Mouse (Mus musculus) limb, embryonic 13.5 days (tissue): ENCODE results near the gene Adnp. TPM values are rescaled to one million over a fixed set of nuclear protein-coding genes. Genes with fewer than 3 reads are reported as not detected.

ENCODE experiments used
- ATAC-seq: fragments of 200-750 bp; cut with Nextera tagmentation; 2 replicates; pipeline ENCODE4 v1.8.0; 2017; ENCODE audit warnings: low read depth, moderate number of reproducible peaks, moderate TSS enrichment; ENCODE audit not compliant: low FRiP score
- H3K27ac ChIP-seq: fragments of 300-500 bp; sonication (generic); 2 replicates; pipeline ENCODE4 v1.5.1; 2015; ENCODE audit warnings: inconsistent platforms, mild to moderate bottlenecking, moderate library complexity
- H3K27me3 ChIP-seq: fragments of 300-500 bp; sonication (generic); 2 replicates; pipeline ENCODE4 v1.6.1; 2015; ENCODE audit warnings: mild to moderate bottlenecking, inconsistent platforms
- H3K36me3 ChIP-seq: fragments of 300-500 bp; sonication (generic); 2 replicates; pipeline ENCODE4 v1.6.1; 2015; ENCODE audit warnings: inconsistent platforms, mild to moderate bottlenecking, moderate library complexity
- H3K4me1 ChIP-seq: fragments of 300-500 bp; sonication (generic); 2 replicates; pipeline ENCODE4 v1.6.1; 2015; ENCODE audit warnings: inconsistent platforms
- H3K4me2 ChIP-seq: fragments of 300-500 bp; sonication (generic); replicated peaks from 2 replicates; pipeline ENCODE4 v1.6.1; 2015; ENCODE audit warnings: inconsistent platforms, mild to moderate bottlenecking, moderate library complexity
- H3K4me3 ChIP-seq: fragments of 300-500 bp; sonication (generic); 2 replicates; pipeline ENCODE4 v1.5.1; 2015; ENCODE audit warnings: moderate library complexity, mild to moderate bottlenecking, inconsistent platforms
- H3K9ac ChIP-seq: fragments of 300-500 bp; sonication (generic); 2 replicates; pipeline ENCODE4 v1.6.1; 2015; ENCODE audit warnings: mild to moderate bottlenecking, inconsistent platforms
- H3K9me3 ChIP-seq: fragments of 300-500 bp; sonication (generic); 2 replicates; pipeline ENCODE4 v1.6.1; 2016; ENCODE audit warnings: inconsistent platforms
- WGBS: fragments of 180-500 bp; shearing (Covaris S2); methylation state at CpG from one replicate; pipeline ENCODE4 v1.1.7; 2015; 5-methylcytosine and 5-hydroxymethylcytosine counted together
- polyA plus RNA-seq: library from polyadenylated mRNA; unstranded; fragments of >200 nt; fragmentation: Nextera tagmentation; extraction: Ambion mirVana; gene quantifications from 2 replicates; pipeline ENCODE4 v1.2.1, GENCODE M21; 2015

Adnp gene
- polyA plus RNA-seq, 1 experiment from 2014 or later, result 3.1 TPM

GRCm38 (mm10) chr2:168231471-168231829 lies 24.5 kb upstream of the Adnp start:
- Histone ChIP-seq H3K36me3 (peaks cover 30% of the 10 kb centered on the region), H3K27me3 (no peaks in the 10 kb centered on the region), H3K27ac (no peak overlapping the region), H3K4me1 (peaks cover 34% of the 10 kb centered on the region), H3K4me3 (peak overlapping the region; percentile 100), H3K9me3 (no peaks in the 10 kb centered on the region), H3K4me2 (peak overlapping the region; percentile 99), H3K9ac (peak overlapping the region; percentile 87)
- no peak for ATAC-seq
- WGBS, result 59% methylated on average over 33 of the region's 33 CpGs

DNA sequence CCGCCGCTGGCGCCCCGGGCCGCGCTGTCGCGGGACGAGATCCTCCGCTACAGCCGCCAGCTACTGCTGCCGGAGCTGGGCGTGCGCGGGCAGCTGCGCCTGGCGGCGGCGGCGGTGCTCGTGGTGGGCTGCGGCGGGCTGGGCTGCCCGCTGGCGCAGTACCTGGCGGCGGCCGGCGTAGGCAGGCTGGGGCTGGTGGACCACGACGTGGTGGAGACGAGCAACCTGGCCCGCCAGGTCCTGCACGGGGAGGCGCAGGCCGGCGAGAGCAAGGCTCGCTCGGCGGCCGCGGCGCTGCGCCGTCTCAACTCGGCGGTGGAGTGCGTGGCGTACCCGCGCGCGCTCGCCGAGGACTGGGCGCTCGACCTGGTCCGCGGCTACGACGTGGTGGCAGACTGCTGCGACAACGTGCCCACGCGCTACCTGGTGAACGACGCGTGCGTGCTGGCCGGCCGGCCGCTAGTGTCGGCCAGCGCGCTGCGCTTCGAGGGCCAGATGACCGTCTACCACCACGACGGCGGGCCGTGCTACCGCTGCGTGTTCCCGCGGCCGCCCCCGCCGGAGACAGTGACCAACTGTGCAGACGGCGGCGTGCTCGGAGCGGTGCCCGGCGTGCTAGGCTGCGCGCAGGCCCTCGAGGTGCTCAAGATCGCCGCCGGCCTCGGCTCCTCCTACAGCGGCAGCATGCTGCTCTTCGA lies 24.0 kb upstream of the Adnp start:
- 4% methylated on average over 86 of the region's 105 CpGs for WGBS
- H3K36me3 ChIP-seq, result peaks cover 36% of the 10 kb centered on the region
- no peaks in the 10 kb centered on the region for H3K27me3 ChIP-seq
- peak; percentile 58 for ATAC-seq
- H3K9me3 ChIP-seq, result no peaks in the 10 kb centered on the region
- H3K4me1 ChIP-seq, result peaks cover 34% of the 10 kb centered on the region
- H3K27ac ChIP-seq, result peak overlapping the region; percentile 91
- peak overlapping the region; percentile 99 for H3K4me2 ChIP-seq
- peak overlapping the region; percentile 87 for H3K9ac ChIP-seq
- H3K4me3 ChIP-seq, result peak overlapping the region; percentile 100

GRCm38 (mm10) chr2:168230026-168230728 lies 23.3 kb upstream of the Adnp start, which contains the start of the genes Gm20716, Dpm1 and Mocs3:
TSS of gene Gm20716 (minus strand) at chr2:168230364.
TSS of gene Dpm1 (minus strand) at chr2:168230591.
TSS of gene Mocs3 (plus strand) at chr2:168230622.
- peak within 1 kb of the TSS; percentile 100 for H3K4me3 ChIP-seq
- H3K4me1 ChIP-seq, result peaks cover 34% of the 10 kb centered on the region
- peak within 1 kb of the TSS; percentile 99 for H3K4me2 ChIP-seq
- H3K36me3 ChIP-seq, result peaks cover 43% of the 10 kb centered on the region
- H3K9me3 ChIP-seq, result no peaks in the 10 kb centered on the region
- under 1% methylated on average over 73 of the region's 73 CpGs for WGBS
- peak; percentile 88 for ATAC-seq
- H3K9ac ChIP-seq, result peak within 1 kb of the TSS; percentile 87
- H3K27me3 ChIP-seq, result no peaks in the 10 kb centered on the region
- H3K27ac ChIP-seq, result peak within 1 kb of the TSS; percentile 91

- peaks cover 34% of the 10 kb centered on the region for H3K4me1 ChIP-seq
- H3K4me2 ChIP-seq, result peak overlapping the region; percentile 99
- peak overlapping the region; percentile 100 for H3K4me3 ChIP-seq
- H3K36me3 ChIP-seq, result peaks cover 47% of the 10 kb centered on the region
- peak overlapping the region; percentile 87 for H3K9ac ChIP-seq
- ATAC-seq, result 0 out of 2 replicates have a peak, but pooled peaks have one; percentile 4
- H3K9me3 ChIP-seq, result no peaks in the 10 kb centered on the region
- WGBS, result 18% methylated on average over 41 of the region's 41 CpGs
- H3K27me3 ChIP-seq, result no peaks in the 10 kb centered on the region
- H3K27ac ChIP-seq, result peak overlapping the region; percentile 91; the same call in 1 of the 2 replicates
These were observed 22.5 kb upstream of the Adnp start for GRCm38 (mm10) chr2:168229116-168230025.

DNA sequence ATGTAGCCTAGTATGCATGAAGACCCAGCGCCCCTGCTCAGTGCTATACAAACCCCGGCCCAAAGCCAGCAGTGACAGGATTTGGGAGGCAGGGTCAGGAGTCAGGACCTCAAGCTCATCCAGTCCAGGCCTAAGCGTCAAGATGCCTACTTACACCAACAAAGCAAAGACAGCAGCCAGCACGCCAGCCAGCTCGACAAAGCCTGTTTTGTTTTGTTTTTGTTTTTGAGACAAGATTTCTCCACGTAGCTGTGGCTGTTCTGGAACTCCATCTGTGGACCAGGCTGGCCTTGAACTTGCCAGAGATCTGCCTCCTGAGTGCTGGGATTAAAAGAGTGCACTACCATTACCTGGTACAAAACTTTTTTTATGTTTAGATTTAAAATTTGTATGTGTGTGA lies 16.4 kb upstream of the Adnp start:
- H3K9me3 ChIP-seq, result no peaks in the 10 kb centered on the region
- H3K4me3 ChIP-seq, result no peak overlapping the region
- H3K27ac ChIP-seq, result no peak overlapping the region
- peaks cover 7% of the 10 kb centered on the region for H3K4me1 ChIP-seq
- no peak overlapping the region for H3K4me2 ChIP-seq
- WGBS, result 88% methylated on average over 6 of the region's 6 CpGs
- H3K36me3 ChIP-seq, result peaks cover 76% of the 10 kb centered on the region
- H3K9ac ChIP-seq, result no peak overlapping the region
- ATAC-seq, result no peak
- no peaks in the 10 kb centered on the region for H3K27me3 ChIP-seq

DNA sequence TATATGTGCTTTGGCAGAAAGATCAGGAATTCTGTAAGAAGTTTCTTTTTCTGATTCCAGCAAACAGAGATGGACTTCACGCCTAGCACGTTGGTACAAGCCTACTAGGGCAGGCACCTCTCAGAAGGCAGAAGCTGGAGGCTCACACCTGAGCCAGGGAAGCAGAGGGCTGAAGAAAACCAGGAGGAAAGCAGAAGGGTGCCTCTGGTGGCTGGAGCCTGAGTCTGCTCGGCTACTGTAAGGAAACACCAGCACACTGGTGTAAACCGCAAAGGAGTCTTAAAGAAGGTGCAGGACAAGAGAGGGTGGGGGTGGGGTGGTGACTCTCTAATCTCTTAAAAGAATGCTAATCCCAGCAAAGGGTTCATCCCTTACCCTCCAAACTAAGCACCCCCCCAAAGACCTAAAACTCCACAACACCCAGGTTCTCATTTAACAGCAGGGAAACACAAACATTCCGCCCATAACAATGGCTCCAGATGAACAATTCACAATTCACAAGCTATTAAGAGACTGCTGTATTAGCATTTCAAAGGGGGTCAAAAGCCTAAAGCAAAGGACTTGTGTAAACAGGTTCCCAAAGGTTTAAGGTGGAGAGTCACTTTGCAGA lies 7.0 kb upstream of the Adnp start:
- Histone ChIP-seq H3K9ac (no peak overlapping the region), H3K4me2 (no peak overlapping the region), H3K9me3 (no peaks in the 10 kb centered on the region), H3K4me1 (no peaks in the 10 kb centered on the region), H3K36me3 (peaks cover 90% of the 10 kb centered on the region), H3K27ac (no peak overlapping the region), H3K4me3 (no peak overlapping the region), H3K27me3 (no peaks in the 10 kb centered on the region)
- ATAC-seq, result no peak
- WGBS, result 38% methylated on average over 5 of the region's 5 CpGs

- H3K4me1 ChIP-seq, result peaks cover 19% of the 10 kb centered on the region
- peak overlapping the region; percentile 99; the same call in 1 of the 2 replicates for H3K27ac ChIP-seq
- ATAC-seq, result no peak
- H3K9ac ChIP-seq, result no peak overlapping the region
- H3K4me2 ChIP-seq, result peak overlapping the region; percentile 88
- H3K27me3 ChIP-seq, result no peaks in the 10 kb centered on the region
- peaks cover 62% of the 10 kb centered on the region for H3K36me3 ChIP-seq
- WGBS, result 92% methylated on average over 3 of the region's 3 CpGs
- 0 out of 2 replicates have a peak overlapping the region, but pooled peaks have one; percentile 100 for H3K4me3 ChIP-seq
- no peaks in the 10 kb centered on the region for H3K9me3 ChIP-seq
These were observed 971 bp upstream of the Adnp start for GRCm38 (mm10) chr2:168207883-168208282.

DNA sequence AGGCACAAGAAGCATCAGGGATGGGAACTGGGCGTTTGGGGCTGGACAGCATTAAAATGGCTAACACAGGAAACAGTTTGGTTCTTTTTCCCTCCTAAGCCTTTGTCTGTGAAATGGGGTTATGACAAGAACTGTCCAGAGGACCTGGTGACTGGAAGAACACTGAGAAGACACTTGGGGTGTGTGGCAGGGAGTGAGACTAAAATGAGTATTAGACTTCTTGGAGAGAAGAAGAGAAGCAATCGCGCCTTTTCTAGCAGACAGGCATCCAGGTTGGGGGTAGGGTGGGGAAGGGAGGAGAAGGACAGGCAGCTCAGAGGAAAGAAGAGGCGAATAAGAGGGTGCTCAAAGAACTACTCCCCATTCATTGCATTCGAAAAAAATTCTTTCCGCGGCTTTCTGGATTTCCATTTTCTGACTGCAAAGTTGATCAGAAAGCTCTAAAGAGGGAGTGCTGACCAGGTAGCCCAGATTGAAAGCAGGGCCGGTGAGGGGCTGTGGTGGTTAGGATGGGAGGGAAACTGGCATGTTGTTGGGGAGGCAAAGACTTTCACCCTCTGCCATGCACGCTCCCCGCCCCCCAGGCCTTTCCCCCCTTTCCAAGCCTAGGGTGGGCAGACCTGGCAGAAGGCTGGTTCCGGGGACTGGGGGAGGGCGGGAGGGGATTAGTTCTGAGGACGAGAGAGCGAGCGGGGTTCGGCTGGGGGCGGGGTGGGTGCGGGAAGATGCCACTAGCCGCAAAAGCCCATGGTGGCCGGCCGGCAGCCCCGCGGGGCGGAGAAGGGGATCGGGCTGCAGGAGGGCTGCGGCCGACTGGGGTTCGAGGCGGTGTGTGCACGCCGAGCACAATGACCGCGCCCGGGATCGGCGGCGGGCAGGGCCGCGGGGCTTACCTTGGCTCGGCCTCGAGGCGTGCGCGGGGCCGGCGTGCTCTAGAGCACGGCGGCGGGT lies 956 bp downstream of the Adnp start:
- Histone ChIP-seq H3K27me3 (no peaks in the 10 kb centered on the region), H3K27ac (peak overlapping the region; percentile 99), H3K9me3 (no peaks in the 10 kb centered on the region), H3K36me3 (peaks cover 52% of the 10 kb centered on the region), H3K9ac (peak overlapping the region; percentile 100), H3K4me3 (peak overlapping the region; percentile 100), H3K4me2 (peak overlapping the region; percentile 88), H3K4me1 (peaks cover 31% of the 10 kb centered on the region)
- under 1% methylated on average over 37 of the region's 49 CpGs for WGBS
- no peak; the same call in 1 of the 2 replicates for ATAC-seq

- Histone ChIP-seq H3K36me3 (peaks cover 50% of the 10 kb centered on the region), H3K27me3 (no peaks in the 10 kb centered on the region), H3K4me2 (peak overlapping the region; percentile 88), H3K9me3 (no peaks in the 10 kb centered on the region), H3K4me3 (peak overlapping the region; percentile 100), H3K9ac (peak overlapping the region; percentile 100), H3K27ac (peak overlapping the region; percentile 99), H3K4me1 (peaks cover 38% of the 10 kb centered on the region)
- peak; percentile 45 for ATAC-seq
- 4% methylated on average over 6 of the region's 6 CpGs for WGBS
These were observed 1.6 kb downstream of the Adnp start for GRCm38 (mm10) chr2:168205265-168205664.

DNA sequence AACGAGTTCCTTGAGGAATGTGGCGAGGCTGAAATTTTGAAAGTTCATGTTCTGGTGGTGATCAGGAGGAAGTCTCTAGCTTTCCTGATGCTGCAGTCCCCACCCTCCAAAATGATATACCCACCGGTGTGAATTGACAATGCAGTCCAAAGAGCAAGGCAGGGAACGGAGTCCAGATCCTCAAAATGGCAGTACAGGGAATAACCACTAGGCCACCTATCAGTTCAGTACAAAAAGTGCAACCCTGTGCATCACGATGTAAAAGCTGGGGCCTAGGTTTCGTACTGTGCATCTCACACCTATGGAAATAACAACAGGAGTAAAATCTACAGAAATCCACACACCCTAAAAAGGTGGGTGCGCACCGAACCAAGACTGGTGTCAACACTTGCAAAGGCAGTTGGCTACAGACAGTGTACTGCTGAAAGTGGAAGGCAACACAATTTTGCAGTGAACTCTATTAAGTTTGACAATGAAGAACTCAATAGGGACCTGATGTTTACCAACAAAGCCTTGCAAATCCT lies 2.4 kb downstream of the Adnp start:
- WGBS, result 83% methylated on average over 8 of the region's 8 CpGs
- ATAC-seq, result no peak
- Histone ChIP-seq H3K9ac (peak overlapping the region; percentile 100), H3K27me3 (no peaks in the 10 kb centered on the region), H3K4me3 (peak overlapping the region; percentile 100), H3K9me3 (no peaks in the 10 kb centered on the region), H3K4me2 (peak overlapping the region; percentile 88), H3K4me1 (peaks cover 44% of the 10 kb centered on the region), H3K27ac (no peak overlapping the region), H3K36me3 (peaks cover 46% of the 10 kb centered on the region)
